Comparison of ENCODE assay signal across 9 mouse cellular contexts in the genomic region with DNA sequence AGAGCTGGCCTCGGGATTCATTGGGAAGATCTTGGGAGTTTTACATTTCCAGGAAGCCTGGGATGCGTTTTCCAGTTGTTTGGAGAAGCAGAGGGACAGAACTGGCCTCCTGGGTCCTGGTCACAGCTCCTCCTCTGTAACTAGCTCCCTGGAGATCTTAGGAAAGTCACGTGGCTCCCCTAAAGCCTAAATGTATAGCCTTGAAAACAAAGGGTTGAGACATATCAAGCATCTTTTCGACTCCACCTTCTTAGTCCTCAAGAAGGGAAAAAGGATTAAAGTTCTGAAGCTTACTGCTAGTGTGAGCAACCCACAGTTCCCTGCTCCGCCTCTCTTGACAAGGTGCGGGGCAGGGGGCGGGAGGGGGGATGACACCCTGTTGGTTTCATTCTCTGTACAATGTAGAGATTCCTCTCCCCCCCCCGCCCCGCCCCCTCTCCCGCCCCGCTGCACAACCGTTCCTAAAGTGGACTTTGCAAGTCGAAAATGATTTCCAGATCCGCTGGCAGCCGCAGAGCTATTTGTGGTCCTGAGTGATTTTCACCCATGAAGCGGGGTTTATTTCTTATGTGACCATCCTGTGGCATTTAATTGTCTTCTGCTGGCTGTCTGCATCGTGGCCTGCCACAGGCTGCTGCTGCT. TPM values are rescaled to one million over a fixed set of nuclear protein-coding genes. Genes with fewer than 3 reads are reported as not detected.
A peak's percentile ranks its signal among the peaks of the same experiment; 100 is the strongest.
DNase-seq lines count a peak whose midpoint lies in the region; ATAC-seq and TF ChIP-seq lines count a peak whose summit lies in the region.
"Had no signal": no experiment of that assay in that cellular context is flagged by ENCODE, and none has a peak within 500 bp of the region (broad histone marks: within the 10 kb centered on the region; RNA-seq: fewer than 3 reads in every experiment).

No protein-coding gene starts in this region.

- no peak for TF ChIP-seq CTCF in intestine, postnatal 0 days (IDR thresholded peaks at IDR 0.05; ENCODE audit: low read depth)

- peak overlapping the region; percentile 47 for H3K4me2 ChIP-seq in intestine, postnatal 0 days (replicated peaks; ENCODE audit: low read depth)

- peak; percentile 87 for DNase-seq in heart, adult 11 months
- no peak for DNase-seq in heart, postnatal 25 days (ENCODE audit: low spot score)
- peak; percentile 27 for DNase-seq in gastrocnemius, postnatal 25 days
- DNase-seq in neural tube, embryonic 10.5 days (ENCODE audit: extremely low spot score, low spot score): peak; percentile 30
- DNase-seq in thymus, postnatal 10 days (ENCODE audit: low spot score in 2 of 2): no peak
- DNase-seq in embryo, embryonic 10.5 days (ENCODE audit: low spot score): no peak
- DNase-seq in layer of hippocampus, adult 9-11 months: no peak

- H3K9ac ChIP-seq in intestine, postnatal 0 days (ENCODE audit: low read depth, low read length): no peak overlapping the region

- H3K27ac ChIP-seq in intestine, postnatal 0 days (ENCODE audit: low read depth, low read length): no peak overlapping the region

- WGBS in intestine, postnatal 0 days: 12% methylated on average over 16 of the region's 17 CpGs

- H3K4me1 ChIP-seq in intestine, postnatal 0 days (replicated peaks; ENCODE audit: control insufficient read depth, insufficient read depth, low read length): peaks cover 4% of the 10 kb centered on the region; the same call in 1 of the 2 replicates

- intact Hi-C loops in heart, postnatal 25 days (cut with DNase I): no loop called here

- no peaks in the 10 kb centered on the region for H3K27me3 ChIP-seq in intestine, postnatal 0 days (replicated peaks; ENCODE audit: control insufficient read depth, insufficient read depth, low read length)

- no peaks in the 10 kb centered on the region for H3K9me3 ChIP-seq in intestine, postnatal 0 days (ENCODE audit: control insufficient read depth)

- H3K4me3 ChIP-seq in intestine, postnatal 0 days (ENCODE audit: low read depth, low read length): peak overlapping the region; percentile 11; the same call in 1 of the 2 replicates

- H3K36me3 ChIP-seq in intestine, postnatal 0 days (ENCODE audit: control insufficient read depth, insufficient read depth): no peaks in the 10 kb centered on the region

- ATAC-seq in intestine, postnatal 0 days: no peak
- ATAC-seq: inflammation-experienced regulatory T-cells, adult 6 months had no signal

RNA-seq across cellular contexts. Expression of gene Stmnd1, which starts 0.6 kb away (rescaled TPM):
- total RNA-seq in heart, postnatal 25 days (2021): under 1 TPM; 0.36 to 0.45 TPM
- total RNA-seq in gastrocnemius, postnatal 25 days (2021): under 1 TPM; 0.32 to 0.46 TPM
- 0.42 and 0.60 TPM in 2 replicates for polyA plus RNA-seq in intestine, postnatal 0 days (2015; fragmentation: Nextera tagmentation; extraction: Ambion mirVana)
- polyA plus RNA-seq: inflammation-experienced regulatory T-cells, adult 6 months had no signal

Comparison
In these comparisons a context has a peak if more than half of its experiments do, and no peak if none do; other contexts are left out.
1. DNase-seq: peak in heart, adult 11 months (single experiment), gastrocnemius, postnatal 25 days (single experiment) and neural tube, embryonic 10.5 days (single experiment); none in heart, postnatal 25 days (single experiment), thymus, postnatal 10 days (0 of 2), embryo, embryonic 10.5 days (single experiment) and layer of hippocampus, adult 9-11 months (single experiment).